Mouse (Mus musculus) megakaryocyte progenitor cell, adult 5-6 weeks (primary cell): ENCODE data around the gene Steap4. TPM values are rescaled to one million over a fixed set of nuclear protein-coding genes. Genes with fewer than 3 reads are reported as not detected.
"Not testable (repeated sequence)": the region's sequence is repeated elsewhere in the genome, so short reads cannot be mapped to it uniquely, and the experiment has no call there.

Source experiments
- ATAC-seq: replicated peaks from 2 replicates; pipeline ENCODE4 v1.8.0; 2016; ENCODE audit warnings: mild to moderate bottlenecking, moderate TSS enrichment, inconsistent platforms; ENCODE audit not compliant: poor library complexity
- total RNA-seq, 2 experiments: library from RNA; stranded (forward) in 1 of 2; stranded (reverse) in 1 of 2; fragments of 157-497, 149-512 nt in 1 of 2; fragments of 200-1000 nt in 1 of 2; gene quantifications; 2 replicates each; pipeline versions ENCODE4 v1.2.3 to v1.2.4; 2015 to 2017

The Steap4 gene
- total RNA-seq (2015) (0.12 TPM in 1 of 2 replicates, not detected in the other), total RNA-seq (2017) (not detected in 2 replicates)

DNA sequence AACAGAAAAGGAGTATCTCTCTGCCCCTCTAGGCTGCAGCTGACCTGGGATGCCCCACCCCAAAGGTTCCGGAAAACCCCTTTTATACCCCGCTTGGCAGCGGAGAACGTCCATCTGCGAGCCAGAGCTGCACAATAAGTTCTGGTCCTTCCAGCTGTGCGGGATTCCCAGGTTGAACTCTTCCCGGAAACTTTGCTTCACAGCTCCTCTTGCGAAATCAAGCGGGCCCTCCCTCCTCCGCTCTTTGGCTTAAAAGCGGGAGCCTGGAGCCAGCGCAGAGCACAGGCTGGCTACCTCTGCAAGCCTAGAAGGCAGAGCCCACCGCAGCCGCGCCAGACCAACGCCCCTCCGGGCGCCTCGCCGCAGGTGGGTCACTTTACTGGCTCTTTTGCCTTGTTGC, at the start of gene Steap4:
Gene Steap4 (plus strand): TSS at position 282 of the 400 bp plus-strand sequence.
- ATAC-seq: peak; percentile 55

DNA sequence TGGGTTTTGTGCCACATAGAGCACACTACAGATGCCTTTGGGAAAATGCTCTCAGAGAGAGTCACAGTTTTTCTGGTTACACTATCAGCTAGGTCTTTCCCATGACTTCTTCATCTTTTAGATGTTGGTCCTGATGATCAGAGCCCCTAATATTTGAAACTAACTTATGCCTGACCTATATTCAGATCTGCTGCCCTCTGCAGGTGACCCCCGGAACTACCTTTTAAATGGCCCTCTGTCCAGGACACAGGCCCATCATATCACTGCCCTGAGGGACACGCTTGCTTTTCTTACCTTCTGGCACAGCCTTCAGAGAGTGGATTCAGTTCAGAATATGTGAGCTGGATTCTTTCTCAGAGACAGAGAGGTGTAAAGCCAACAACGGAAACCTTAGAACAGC, 48.3 kb upstream of the Steap4 start:
- ATAC-seq: peak; percentile 55; the same call in 1 of the 2 replicates

DNA sequence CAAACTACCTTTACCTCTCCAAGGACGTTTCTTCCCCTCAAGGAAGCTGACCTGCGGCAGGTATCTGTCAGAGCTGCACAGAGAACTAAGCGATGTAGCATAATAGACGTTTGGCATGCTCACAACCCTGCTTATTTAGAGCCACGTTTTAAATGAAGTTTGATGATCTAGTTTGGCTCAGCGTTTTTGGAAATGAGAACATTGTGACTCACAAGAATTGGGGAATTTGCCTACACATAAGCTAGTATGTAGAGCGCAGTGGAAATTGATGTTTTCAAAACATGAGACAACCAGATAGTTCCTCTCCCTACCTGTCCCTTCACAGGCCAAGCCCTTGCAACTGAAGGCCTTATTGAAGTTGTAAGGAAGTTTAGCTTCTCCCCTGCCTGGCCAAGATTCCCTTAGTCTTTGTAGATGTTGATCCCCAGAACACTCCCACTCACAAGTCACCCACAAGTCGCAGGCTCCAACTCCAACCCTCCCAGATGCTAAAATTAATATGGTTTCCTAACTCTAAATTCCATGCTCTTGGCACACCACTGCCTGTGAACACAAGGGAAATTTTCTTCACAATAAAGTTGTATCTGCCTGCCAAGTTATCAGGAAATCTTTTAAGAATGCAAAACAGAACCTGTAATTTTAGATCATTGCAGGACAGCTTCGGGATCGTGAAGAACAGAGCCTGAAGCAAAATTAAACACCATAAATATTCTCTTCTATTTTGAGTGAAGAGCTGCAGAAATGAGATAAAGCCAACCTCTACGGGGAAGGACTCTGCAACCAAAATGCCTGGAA, 42.6 kb upstream of the Steap4 start:
- no peak for ATAC-seq

DNA sequence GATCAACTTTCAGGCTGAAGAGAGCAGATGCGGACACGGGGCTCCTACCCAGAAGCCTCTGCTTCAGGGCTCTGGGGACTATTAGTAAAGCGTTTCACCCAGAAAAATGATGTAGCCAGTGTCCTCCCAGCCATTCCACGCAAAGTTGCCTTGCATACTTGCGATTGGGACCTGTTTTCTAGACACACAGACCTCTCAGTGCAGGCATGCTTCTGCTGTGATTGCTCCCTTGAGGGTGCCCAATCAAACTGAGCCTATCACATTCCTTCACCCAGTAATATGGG, 42.0 kb upstream of the Steap4 start:
- no peak for ATAC-seq

DNA sequence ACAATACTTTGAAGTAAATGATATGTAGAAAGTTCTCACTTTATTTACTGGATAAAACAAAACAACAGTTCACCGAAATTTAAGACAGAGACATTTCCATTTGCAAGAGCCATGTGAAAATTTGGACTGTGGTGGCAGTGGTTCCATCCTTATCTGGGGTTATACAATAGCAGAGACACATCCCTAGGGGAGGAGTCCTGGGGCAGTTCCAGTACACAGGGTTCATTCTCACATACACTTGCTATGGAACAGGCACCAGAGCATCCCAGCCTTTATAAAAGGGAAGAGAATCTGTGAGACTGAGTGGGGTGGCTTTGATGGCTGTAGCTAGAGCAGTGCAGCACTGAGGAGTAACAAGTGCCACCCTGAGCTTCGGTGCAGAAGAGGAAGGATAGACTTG, 40.6 kb upstream of the Steap4 start:
- ATAC-seq: no peak

DNA sequence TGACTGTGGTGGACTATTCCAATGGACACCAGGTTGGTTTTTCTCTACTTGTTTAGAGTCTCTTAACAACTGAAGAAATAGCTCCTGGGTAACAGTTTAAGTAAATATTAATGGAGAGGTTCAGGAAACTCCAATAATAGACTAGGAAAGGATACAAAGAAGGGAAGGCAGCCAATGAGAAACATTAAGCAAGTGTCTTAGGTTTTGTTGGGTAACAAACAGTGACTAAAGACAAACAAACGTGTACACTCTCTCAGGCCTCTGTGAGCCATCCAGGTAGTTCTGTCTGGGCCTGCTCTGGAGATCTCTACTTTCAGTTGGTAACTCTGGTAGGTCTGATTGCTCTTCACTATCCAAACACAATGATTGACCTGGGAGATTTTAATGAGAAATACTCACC, 37.5 kb upstream of the Steap4 start:
- ATAC-seq: no peak

DNA sequence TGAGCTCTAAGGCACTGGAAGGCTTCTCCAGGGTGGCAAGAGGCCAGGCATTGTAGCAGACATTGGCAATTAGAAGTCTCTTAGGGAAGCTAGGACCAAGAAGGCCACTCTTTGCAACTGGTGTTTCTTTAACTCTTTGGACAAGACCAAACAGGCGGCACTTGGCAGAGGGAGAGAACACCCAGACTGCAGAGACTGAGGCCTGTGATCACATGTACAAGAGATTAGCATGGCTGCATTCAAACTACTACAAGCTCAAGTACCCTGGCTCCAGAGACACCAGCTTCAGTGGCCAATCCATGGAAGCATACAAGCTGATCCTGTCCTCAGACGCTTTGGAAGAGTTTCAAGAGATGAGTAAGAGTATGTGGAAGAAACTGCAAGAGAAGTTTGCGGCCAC, 36.6 kb upstream of the Steap4 start:
- no peak for ATAC-seq

DNA sequence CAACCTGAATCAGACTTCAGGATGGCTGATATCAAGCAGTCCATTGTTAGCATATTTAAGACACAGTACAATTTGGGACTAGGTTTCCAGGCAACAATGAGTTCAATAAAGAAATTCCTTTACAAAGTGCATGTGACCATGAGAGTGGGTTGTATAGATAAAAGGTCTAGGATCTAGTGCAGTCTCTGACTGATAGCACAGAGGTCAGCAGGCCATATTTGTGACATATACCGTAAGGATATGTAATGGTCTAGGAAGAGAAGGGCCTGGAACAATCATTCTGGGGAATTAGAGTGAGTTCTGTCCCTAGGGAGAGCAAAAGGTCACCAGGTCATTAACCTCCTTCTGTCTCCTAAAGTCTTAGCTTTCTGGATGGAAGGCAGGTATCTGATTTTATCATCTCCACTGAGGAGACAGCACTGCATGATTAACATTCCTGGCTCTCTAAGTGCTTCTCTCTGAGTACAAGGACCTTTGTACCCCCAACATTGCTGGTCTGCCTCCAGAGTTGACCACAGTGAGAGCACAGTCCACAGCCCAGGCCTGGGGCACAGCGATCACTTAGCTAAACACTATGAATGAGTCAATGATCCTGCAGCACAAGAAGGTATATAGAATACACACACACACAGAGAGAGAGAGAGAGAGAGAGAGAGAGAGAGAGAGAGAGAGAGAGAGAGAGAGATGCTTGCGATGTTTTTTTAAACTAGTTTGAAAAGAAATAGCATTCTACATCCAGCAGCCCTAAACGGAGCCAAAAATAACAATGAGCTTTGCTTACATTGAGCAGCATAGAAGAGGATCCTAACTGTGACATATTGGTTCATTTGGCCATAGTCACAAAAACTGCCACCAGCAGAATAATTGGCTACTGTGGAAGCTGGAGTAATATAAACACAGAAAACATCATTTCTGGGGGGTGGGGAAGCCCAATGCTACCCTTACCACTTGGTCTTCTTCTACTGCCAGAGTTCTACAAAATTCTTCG, 27.7 kb upstream of the Steap4 start:
- ATAC-seq: no peak

DNA sequence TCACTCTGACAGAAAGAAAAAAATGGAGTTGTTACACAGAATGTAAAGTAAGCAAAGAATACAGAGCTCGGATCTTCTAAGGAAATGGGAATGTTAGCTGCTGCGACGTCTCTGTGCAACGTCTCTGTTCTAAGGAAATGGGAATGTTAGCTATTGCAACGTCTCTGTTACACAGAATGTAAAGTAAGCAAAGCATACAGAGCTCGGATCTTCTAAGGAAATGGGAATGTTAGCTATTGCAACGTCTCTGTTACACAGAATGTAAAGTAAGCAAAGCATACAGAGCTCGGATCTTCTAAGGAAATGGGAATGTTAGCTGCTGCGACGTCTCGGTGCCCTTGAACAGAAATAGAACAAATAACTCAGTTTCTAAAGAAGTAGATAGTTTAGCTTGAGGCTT, 26.8 kb upstream of the Steap4 start:
- ATAC-seq: not testable (repeated sequence)

DNA sequence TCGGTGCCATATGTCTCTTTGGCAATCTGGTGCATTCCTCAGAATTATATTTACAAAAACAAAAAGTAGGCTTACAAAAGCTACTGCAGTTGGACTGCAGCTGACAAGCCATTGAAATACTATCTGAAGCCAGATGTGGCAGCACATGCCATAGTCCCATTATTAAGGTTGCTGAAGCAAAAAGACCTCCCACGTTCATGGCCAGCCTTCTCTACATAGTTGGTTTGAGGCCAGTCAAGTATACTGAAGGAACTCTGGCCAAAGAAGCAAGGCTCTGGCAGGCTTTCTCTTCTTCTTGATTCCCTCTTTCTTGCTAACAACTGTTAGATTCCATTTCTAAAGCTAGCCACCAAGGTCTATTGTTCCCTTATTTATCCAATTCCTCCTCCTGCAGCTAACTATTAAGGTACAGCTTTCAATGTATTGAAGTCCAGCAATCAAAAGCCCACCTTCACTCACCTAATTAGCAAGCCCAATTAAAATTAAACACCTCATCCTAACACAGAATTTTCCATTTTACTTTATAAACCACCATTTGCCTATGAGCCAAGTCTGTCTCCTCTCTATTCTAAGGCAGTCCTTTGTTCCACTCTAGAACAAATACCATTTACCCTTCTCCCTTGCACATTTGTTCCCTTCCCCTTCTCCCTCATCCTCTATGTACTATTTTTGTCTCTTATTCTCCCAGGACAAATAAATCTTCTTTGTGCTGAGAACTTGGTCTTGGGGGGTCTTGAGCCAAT, 26.2 kb upstream of the Steap4 start:
- no peak for ATAC-seq

DNA sequence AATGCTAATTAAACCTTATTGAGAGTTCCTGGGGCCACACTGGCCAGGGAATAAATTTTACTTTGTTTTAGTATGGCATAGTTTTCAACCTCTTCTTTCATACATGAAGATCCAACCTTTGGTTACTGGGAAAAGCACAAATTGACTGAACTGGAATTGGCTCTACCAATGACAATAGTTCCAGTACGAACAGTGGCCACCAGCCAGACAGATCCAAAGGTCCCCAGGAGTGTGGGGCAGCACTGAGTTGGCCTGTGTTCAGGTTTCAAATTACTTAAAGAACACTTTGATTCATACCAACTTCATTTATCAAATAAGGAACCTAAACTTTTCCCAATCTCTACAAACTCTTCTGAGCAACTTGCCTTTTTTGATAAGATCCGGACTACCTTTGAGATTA, 5.4 kb upstream of the Steap4 start:
- ATAC-seq: no peak

DNA sequence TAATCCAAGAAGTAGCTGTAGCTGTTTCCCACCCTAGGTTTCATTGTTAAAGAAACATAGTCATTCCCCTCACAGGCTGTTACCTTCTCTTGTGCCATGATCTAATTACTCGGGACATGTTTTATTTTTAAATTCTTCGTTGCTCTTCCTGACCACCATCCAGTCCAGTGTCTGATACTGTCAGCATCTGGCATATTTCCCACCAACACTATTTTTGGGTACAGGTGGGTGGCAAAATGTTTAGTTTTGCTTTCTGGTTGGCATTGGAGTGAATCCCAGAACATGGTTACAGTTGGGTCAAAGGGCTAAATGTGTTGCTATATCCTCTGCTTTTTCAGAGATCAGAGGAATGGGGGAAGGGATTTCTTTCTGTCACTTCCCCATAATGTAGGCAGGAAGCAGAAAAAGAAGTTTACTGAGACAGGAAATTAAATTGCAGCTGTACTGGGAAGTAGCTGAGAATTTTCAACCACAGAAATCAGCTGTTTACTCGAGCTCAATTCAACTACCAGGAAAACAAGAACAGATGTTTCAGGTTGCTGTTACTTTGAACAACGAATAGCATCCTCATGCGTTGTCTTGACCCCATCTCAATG, 4.8 kb upstream of the Steap4 start:
- ATAC-seq: peak; percentile 64

DNA sequence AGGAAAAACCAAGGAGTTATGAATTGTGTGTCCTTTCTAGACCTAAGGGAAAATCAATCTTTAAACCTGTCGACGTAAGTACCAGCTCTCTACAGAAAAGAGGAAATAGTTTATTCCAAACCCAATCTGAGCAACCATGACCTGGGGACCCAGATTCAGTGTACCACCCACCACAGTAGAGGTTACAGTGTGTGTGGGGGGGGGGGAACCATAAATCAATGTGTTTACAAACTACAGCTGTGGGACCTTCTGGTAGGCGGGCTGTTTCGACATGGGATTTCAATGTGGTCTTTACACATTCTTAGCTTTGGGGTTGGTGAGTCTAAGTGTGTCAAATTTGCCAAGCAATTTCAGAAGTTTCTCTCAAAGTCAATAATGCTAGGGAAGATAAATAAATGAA, 2.2 kb upstream of the Steap4 start:
- no peak for ATAC-seq

DNA sequence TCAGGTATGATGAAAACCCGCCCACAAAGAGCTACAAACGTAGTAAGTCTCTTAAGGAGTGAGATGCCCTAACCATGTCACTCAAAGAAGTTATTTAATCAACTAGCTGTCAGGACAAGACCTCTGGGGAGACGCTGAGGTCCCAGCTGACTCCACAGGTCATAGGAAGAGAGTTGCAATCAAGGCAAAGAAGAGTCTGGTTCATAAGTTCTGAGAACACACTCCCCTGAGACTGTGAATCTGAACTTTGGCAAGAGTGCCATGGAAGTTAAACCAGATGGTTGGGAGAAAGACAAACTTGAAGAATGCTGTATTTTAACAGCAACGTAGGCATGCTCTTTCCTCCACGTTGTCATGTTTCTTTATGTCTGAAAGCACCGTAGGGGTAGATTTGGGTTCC, 971 bp upstream of the Steap4 start:
- no peak for ATAC-seq

DNA sequence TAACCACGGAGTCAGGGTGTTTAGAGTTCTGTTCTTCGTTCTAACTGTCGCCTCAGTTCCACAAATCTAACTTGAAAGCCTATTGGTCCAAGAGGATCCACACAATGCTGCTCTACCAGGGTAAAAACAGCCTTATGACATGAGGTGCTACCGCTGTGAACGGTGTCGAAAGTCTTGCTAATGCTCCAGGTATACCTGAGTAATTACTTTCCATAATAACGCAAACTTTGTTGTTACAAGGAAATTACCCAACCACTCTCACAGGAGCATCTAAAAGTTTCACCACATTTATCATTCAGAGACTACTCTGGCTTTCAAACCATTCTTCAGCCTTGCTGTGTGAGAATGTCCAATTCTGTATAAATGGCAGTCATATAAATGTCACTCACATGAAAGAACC, 856 bp downstream of the Steap4 start:
- ATAC-seq: no peak

DNA sequence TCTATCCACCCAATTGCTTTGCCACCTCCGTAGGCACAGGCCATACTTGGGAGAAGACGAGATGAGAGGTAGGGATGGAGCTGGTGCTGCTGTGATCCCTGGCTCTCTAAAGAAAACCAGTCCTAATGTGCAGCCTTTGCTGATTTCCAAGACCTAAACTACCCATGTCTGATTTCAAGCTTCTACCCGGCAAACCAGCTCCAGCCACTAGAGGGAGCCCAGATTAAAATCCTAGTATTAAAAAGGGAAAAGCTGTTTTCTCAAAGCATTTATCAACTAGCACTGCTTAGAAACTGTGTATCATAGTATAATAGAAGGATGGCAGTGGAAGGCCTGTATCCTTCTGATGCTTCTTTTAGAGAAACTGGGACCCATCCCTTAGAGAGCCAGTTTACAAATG, 5.0 kb downstream of the Steap4 start:
- ATAC-seq: peak; percentile 75

DNA sequence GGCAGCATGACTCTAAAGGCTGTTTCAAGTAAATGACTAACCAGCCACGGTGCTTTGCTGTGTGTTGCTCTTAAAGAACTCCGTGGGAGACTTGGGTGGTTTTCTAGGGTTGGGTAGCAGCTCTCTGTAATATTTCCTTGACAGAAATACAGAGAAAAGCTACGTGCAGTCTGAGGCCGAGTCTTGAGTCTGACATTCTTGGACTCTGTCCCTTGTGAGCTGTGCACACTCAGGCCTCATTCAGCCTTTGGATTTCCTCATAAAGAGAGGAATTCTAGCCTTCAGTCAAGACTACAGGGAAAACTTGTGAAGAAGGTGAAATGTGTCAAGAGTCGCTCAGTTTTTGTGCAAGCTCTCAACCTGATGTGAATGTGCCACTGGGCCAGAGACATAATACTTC, 7.9 kb downstream of the Steap4 start:
- no peak for ATAC-seq

DNA sequence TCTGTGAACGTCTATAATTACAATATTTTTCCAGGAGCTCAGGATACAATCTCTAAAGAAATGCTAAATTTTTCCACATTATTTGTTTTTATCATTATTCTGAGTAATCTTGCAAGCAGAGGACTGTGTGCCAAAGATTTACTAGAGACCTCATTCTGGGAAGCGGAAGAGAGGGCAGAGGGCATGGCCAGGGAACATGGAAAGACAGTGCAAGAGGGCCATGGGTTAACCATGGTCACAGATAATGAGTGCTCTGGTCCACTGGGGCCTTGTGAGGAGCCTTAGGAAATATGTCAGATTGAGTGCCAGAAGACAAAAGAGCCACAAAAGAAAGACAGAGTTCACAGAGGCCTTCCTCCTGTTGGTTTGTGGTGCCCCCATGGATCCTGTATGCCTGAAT, 12.0 kb downstream of the Steap4 start:
- no peak for ATAC-seq

DNA sequence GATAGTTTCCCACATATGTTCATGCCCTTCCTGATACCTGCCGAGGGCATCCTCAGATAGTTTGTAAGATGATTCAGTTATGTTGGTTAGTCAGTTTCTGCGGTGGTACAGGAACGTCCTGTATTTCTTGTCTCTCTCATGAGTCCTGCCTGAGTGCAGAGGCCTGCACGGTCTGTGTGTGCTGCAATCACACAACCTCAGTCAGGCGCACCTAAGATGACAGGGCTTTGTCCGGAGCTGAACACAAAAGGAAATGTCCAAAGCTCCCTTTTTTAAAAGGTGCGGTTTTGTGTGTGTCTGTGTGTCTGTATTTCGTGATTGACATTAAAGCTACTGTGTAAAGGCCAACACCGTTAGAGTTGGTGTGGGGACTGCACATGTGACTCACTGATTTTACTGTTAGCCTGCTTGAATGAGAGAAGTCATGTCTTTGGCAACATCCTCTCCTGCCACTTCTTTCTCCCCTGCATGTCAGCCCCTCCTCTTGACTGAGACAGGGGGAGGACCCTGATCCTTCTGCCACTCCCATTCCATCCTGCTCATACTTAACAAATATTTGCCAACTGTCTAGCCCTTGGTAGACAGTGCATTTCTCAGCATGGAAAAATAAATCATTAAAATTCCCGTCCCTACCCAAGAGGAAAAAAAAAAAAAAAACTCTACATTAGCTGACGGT, 14.4 kb downstream of the Steap4 start:
- ATAC-seq: peak; percentile 95

DNA sequence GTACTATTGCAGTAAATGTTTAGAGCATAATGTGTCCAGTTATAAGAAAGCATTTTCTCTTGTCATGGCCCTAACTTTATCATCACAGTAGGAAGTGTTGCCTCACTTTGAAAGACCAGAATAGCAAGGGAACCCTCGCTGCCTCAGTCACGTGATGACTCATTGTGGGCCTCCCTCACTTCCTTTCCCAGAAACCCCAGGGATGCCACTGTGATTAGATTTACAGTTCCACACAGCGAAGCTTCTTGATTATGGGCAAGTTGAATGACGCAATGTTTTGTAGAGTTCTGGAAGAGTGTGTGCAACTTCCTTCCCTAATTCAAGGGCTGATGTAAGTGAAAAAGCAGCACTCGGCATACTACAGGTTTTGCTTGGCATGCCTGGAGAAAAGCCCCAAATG, 20.3 kb downstream of the Steap4 start:
- peak; percentile 97 for ATAC-seq
